Mouse (Mus musculus): Measurements from ENCODE around the gene Caprin1. TPM values are rescaled to one million over a fixed set of nuclear protein-coding genes. Genes with fewer than 3 reads are reported as not detected.

Gene Caprin1
- polyA plus RNA-seq, 2 experiments from 2014 or later: 110 to 112 TPM

DNA sequence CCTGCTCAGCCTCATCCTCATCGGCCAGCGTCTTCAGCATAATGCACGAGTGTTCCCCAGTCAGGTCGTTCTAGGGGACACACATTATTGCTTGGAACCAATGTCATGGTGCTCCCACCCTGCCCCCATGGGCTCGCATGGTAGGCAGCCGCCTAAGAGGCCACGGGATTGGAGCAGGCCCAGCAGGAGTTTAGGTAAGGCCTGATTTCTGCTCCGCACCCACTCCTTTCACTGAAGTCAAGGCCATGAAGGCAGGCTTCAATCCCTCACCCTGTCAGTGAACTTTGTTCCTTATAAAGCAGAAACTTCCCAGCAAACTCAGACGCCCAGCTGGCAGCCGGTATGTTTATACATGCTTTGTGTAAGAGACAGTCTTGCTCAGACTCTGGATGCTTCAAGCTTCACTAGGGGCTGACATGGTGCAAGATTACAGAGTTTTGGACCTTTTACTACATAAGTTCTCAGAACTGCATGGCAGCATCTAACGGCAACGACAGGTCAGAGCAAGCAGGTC is 69.4 kb downstream of the Caprin1 start:
- no peak for ATAC-seq

DNA sequence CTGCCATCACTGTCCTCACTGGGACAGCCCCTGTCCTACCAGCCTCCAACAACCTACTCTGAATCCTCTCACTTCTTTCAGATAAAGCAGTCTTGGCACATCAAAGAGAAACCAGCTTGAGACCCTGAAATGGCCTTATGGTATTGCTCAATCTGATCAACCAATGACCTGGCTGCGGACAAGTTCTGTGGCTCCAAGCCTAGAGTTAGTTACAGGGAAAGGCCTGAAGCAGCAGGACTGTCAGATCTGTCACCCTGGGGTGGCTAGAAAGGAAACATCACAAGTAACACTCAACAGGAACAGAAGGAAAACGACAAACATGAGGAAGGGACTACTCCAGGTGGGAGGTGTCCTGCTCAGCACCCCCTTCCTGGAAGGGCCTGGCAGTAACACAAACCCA is 72.9 kb downstream of the Caprin1 start:
- no peak for ATAC-seq

DNA sequence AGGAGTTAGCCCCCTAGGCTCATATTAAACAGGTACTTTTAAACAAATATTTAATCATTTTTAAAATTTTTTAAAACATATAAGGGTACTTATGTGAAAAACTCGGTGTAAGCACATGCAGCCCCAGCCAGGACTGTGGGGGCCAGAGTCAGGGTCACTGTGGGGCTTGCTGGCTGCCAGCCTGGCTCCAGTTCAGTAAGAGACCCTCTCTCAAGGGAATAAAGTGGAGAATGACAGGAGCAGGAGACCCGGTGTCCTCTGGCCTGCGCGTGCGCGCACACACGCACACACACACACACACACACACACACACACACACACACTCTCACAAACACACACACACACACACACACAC is 78.2 kb downstream of the Caprin1 start:
- ATAC-seq: no peak

- peak; percentile 87 for ATAC-seq
These were observed 78.7 kb downstream of the Caprin1 start for GRCm38 (mm10) chr2:103718594-103719291.

DNA sequence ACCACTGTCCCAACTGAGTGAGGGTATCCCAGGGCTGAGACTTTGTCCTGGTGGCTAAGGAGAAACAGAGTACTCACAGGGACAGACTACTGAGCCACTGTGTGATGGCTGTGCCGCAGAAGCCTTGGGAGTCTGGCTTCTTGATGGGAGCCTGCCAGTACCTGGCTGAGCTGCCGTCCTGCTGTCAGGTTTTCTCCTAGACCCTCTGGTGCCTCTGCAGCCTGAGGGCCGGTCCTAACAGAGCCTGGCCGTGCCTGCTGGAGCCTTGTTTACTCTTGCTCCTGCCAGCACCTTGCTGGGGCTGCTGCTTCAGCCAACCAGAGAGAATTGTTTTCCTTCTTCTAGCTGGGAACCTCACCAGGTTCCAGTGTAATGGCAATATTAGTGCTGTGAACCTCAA is 83.0 kb downstream of the Caprin1 start:
- ATAC-seq: no peak

- ATAC-seq: no peak
These were observed 83.6 kb downstream of the Caprin1 start for GRCm38 (mm10) chr2:103713831-103714230.

Other genes starting within 250 kb of the Caprin1 start
- 10 to 100 TPM in 1 of 2 experiments, 1 to 10 TPM in 1; 9.0 to 10.9 TPM for gene Abtb2, start 231.3 kb downstream of the Caprin1 start, polyA plus RNA-seq (2017; shearing (Covaris generic))
- gene Nat10, start 36.4 kb downstream of the Caprin1 start, polyA plus RNA-seq (2017; shearing (Covaris generic)): 10 to 100 TPM; 26.3 to 28.3 TPM
- 1 to 10 TPM in 1 of 2 experiments, under 1 TPM in 1; 0.21 to 1.6 TPM for gene Lmo2, start 160.3 kb upstream of the Caprin1 start, polyA plus RNA-seq (2017; shearing (Covaris generic))
- 10 to 100 TPM; 44.4 to 46.3 TPM for gene Fbxo3, start 230.1 kb upstream of the Caprin1 start, polyA plus RNA-seq (2017; shearing (Covaris generic))
- gene 4931422A03Rik, start 230.7 kb upstream of the Caprin1 start, polyA plus RNA-seq (2017; shearing (Covaris generic)): under 1 TPM in 1 of 2 experiments, not detected in 1; 0.59 TPM